Mouse (Mus musculus): ENCODE data around the gene Tanc1. TPM values are rescaled to one million over a fixed set of nuclear protein-coding genes. Genes with fewer than 3 reads are reported as not detected.

The Tanc1 gene
- polyA plus RNA-seq, 1 experiment from 2014 or later, result 5.5 TPM

DNA sequence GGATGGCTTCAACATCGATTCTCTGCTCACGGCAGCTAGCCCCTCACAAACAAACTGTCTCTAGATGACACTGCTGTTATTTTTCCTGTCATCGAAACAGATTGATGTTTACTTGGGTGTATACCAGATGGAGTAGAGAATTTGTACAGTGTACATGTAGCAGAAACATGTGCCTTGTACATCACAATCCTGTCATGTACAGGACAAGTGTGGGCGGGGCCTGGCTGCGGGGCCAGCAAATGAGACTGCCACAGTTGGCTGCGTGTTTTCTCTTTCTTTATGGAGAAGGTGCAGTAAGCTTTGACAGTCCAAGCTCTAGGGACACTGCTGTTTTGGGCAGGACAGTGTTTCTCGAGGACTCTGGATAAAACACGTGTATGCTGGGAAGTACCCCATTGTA lies 127.2 kb downstream of the Tanc1 start:
- no peak for ATAC-seq
- H3K4me1 ChIP-seq (replicated peaks), result peaks cover 11% of the 10 kb centered on the region
- no peak overlapping the region for H3K4me2 ChIP-seq (replicated peaks)
- H3K9me3 ChIP-seq, result no peaks in the 10 kb centered on the region
- H3K9ac ChIP-seq (replicated peaks), result no peak overlapping the region
- H3K4me3 ChIP-seq (replicated peaks), result no peak overlapping the region
- 93% methylated on average over 8 of the region's 8 CpGs for WGBS
- H3K27me3 ChIP-seq, result no peaks in the 10 kb centered on the region
- no peaks in the 10 kb centered on the region for H3K36me3 ChIP-seq
- no peak overlapping the region for H3K27ac ChIP-seq

DNA sequence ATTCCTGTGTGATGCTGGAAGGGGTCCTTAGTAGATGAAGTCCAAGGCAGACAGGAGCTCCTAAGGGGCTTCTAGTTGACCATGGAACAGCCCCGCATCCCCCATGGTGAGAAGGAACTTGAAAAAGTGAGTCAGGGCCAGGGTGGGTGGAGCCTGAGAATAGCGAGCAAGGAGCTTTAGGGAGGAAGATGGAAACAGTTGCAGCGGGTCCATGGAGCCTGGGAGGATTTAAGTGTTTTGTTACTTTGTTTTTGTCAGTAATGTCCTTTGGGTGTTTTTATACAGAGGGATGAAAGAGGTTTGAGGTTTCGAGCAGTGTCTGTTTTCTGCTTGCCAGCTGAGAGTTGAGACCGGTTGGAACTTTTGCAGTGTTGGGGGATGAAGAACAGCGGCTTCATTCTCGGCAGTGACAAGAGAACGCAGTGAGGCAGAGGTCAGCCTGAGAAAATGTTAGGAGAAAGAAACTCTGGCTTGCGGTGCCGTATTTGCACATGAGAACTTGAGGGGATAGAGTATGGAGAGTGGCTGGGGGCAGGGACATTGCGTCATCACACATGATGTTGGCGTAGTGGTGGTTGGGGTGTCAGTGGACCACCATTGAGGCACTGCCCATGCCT lies 130.8 kb downstream of the Tanc1 start:
- WGBS, result 81% methylated on average over 12 of the region's 12 CpGs
- Histone ChIP-seq H3K9ac (replicated peaks) (no peak overlapping the region), H3K27me3 (no peaks in the 10 kb centered on the region), H3K4me1 (replicated peaks) (no peaks in the 10 kb centered on the region), H3K4me3 (replicated peaks) (no peak overlapping the region), H3K36me3 (no peaks in the 10 kb centered on the region), H3K9me3 (no peaks in the 10 kb centered on the region), H3K4me2 (replicated peaks) (no peak overlapping the region), H3K27ac (no peak overlapping the region)
- no peak for ATAC-seq

DNA sequence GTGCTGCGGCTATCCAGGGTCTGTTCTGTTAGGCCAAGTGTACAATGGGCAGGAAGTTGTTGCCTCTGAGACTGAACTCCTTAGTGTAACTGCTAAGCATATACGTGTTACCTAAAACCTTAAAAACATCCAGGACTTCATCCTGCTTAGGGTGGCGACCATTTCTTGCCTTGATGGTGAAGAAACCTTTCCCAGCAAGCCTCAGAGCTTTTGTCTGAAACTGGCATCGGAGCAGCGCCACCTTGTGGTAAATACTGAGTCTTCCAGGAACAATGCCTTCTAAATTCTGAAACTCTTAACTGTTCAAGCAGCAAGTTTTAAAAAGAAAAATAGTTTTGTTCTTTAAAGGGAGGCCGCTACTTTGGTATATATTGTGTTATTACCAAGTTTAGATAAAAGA lies 133.6 kb downstream of the Tanc1 start:
- Histone ChIP-seq H3K4me2 (replicated peaks) (no peak overlapping the region), H3K4me3 (replicated peaks) (no peak overlapping the region), H3K9me3 (no peaks in the 10 kb centered on the region), H3K9ac (replicated peaks) (no peak overlapping the region), H3K36me3 (no peaks in the 10 kb centered on the region), H3K27ac (no peak overlapping the region), H3K4me1 (replicated peaks) (no peaks in the 10 kb centered on the region), H3K27me3 (no peaks in the 10 kb centered on the region)
- 0 out of 2 replicates have a peak, but pooled peaks have one; percentile 17 for ATAC-seq
- 34% methylated on average over 6 of the region's 6 CpGs for WGBS

DNA sequence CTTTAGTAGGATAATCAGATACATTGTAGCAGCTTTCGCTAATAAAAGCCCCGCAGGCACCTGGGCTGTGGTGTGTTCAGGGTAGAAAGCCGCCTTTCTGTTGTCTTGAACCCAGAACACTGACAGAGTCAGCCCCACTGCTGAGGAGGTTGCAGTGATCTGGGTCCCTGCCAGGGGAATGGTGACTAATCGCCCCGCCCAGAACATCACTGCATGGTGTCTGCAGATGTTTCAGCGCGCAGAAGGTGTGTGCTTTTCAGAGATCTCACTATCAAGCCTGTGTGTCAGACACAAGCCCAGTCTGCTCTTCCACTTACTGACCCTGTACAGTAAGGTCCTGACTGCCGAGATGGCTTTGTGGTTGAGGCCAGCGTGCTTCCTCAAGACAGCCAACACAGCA lies 134.2 kb downstream of the Tanc1 start:
- 88% methylated on average over 9 of the region's 9 CpGs for WGBS
- ATAC-seq, result 0 out of 2 replicates have a peak, but pooled peaks have one; percentile 29
- H3K4me1 ChIP-seq (replicated peaks), result no peaks in the 10 kb centered on the region
- no peak overlapping the region for H3K4me2 ChIP-seq (replicated peaks)
- no peaks in the 10 kb centered on the region for H3K9me3 ChIP-seq
- no peak overlapping the region for H3K27ac ChIP-seq
- H3K9ac ChIP-seq (replicated peaks), result no peak overlapping the region
- H3K36me3 ChIP-seq, result no peaks in the 10 kb centered on the region
- H3K4me3 ChIP-seq (replicated peaks), result no peak overlapping the region
- no peaks in the 10 kb centered on the region for H3K27me3 ChIP-seq

DNA sequence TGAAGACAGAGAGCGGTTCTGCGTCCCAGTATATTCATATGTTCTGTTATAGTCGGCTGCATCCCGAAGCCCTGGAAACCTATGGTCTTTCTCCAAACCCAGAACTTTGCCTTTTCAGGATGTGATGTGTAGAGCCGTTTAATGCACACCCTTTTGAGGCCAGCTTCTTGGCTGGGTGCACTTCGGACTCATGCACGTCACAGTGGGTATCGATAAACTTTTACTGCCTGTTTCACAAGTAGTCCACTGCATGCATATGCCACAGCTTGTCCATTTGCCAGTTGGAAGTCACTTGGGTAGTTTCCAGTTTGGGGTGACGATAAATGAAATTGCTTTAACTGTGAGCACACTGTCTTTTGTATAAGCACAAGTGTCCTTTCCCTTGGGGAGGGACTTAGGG lies 135.9 kb downstream of the Tanc1 start:
- Histone ChIP-seq H3K4me1 (replicated peaks) (no peaks in the 10 kb centered on the region), H3K4me2 (replicated peaks) (no peak overlapping the region), H3K9ac (replicated peaks) (no peak overlapping the region), H3K27me3 (no peaks in the 10 kb centered on the region), H3K27ac (no peak overlapping the region), H3K4me3 (replicated peaks) (no peak overlapping the region), H3K9me3 (no peaks in the 10 kb centered on the region), H3K36me3 (no peaks in the 10 kb centered on the region)
- 94% methylated on average over 9 of the region's 9 CpGs for WGBS
- no peak for ATAC-seq

DNA sequence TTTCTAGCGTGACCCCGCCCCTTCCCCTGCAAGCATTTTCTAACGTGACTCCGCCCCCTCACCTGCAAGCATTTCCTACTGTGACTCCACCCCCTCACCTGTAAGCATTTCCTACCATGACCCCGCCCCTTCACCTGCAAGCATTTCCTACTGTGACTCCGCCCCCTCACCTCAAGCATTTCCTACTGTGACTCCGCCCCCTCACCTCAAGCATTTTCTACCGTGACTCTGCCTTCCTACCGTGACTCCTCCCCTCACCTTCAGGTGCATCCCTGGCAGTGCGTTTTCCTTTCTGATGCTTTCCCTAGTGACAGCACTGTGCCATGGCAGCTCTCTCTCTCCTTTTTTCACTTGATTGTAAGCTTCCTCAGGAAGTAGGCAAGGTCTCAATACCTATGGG lies 137.5 kb downstream of the Tanc1 start:
- H3K4me3 ChIP-seq (replicated peaks), result no peak overlapping the region
- no peak for ATAC-seq
- H3K9me3 ChIP-seq, result no peaks in the 10 kb centered on the region
- no peaks in the 10 kb centered on the region for H3K36me3 ChIP-seq
- WGBS, result 33% methylated on average over 10 of the region's 10 CpGs
- no peak overlapping the region for H3K9ac ChIP-seq (replicated peaks)
- H3K4me1 ChIP-seq (replicated peaks), result no peaks in the 10 kb centered on the region
- H3K27ac ChIP-seq, result no peak overlapping the region
- H3K4me2 ChIP-seq (replicated peaks), result no peak overlapping the region
- no peaks in the 10 kb centered on the region for H3K27me3 ChIP-seq

DNA sequence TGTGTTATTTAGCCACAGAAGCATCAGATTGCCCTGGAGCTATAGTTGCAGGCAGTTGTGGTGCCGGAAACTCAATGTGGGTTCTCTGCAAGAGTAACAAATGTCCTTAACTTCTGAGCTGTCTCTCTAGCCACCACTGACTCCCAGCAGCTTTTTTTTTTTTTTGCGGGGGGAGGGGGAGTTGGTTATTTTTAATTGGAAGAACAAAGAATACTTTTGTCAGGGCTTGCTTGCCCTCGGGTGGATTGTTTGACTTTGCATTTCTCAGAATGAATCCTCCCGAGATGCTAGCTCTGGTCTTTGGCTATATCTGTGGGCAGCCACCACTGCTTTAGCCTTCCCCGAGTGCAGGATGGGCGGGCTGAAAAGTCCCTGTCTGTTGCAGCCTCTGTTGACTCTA lies 139.3 kb downstream of the Tanc1 start:
- no peaks in the 10 kb centered on the region for H3K9me3 ChIP-seq
- H3K4me2 ChIP-seq (replicated peaks), result no peak overlapping the region
- ATAC-seq, result no peak
- H3K9ac ChIP-seq (replicated peaks), result no peak overlapping the region
- no peaks in the 10 kb centered on the region for H3K4me1 ChIP-seq (replicated peaks)
- no peak overlapping the region for H3K27ac ChIP-seq
- no peaks in the 10 kb centered on the region for H3K36me3 ChIP-seq
- WGBS, result 81% methylated on average over 6 of the region's 6 CpGs
- no peaks in the 10 kb centered on the region for H3K27me3 ChIP-seq
- no peak overlapping the region for H3K4me3 ChIP-seq (replicated peaks)

DNA sequence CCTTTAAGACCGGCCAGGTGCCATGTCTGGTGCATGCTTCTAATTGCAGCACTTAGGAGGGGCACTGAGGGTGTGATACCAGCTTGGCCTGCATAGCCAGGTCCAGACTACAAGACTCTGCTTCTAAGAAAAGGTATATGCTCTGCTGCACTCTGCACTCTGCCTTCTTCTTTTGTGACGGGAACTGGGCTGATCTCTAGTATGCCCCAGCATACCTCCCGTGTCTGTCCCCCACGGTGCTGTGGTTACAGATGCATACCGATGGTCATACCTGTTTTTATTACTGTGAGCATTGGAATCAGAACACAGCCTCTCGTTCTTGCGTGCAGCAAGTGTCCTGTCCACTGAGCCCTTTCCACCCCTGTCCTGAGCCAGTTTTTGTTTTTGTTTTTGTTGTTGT lies 140.3 kb downstream of the Tanc1 start:
- H3K27me3 ChIP-seq, result no peaks in the 10 kb centered on the region
- H3K4me1 ChIP-seq (replicated peaks), result no peaks in the 10 kb centered on the region
- no peak overlapping the region for H3K4me3 ChIP-seq (replicated peaks)
- no peak overlapping the region for H3K9ac ChIP-seq (replicated peaks)
- no peak overlapping the region for H3K27ac ChIP-seq
- no peaks in the 10 kb centered on the region for H3K36me3 ChIP-seq
- H3K4me2 ChIP-seq (replicated peaks), result no peak overlapping the region
- no peak for ATAC-seq
- WGBS, result 85% methylated on average over 7 of the region's 7 CpGs
- H3K9me3 ChIP-seq, result no peaks in the 10 kb centered on the region

DNA sequence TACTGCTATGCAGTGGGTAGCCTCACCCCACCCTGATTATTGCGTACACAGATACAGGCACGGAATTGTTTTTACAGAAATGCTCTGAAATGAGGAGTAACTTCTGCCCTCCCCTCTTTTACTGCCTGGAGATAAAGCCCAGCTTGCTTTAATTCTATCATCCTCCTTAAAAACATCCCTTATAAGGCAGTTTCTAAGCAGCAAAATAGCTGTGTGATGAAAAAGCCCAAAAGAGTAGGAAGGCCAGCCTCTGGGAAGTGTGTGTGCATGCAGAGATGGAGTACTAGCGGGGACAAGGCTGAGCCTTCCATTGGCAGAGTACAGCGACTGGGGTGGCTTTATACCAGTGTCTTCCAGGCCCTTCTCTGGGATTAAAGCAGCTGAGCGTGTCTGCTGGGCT lies 140.9 kb downstream of the Tanc1 start:
- no peaks in the 10 kb centered on the region for H3K36me3 ChIP-seq
- H3K4me2 ChIP-seq (replicated peaks), result no peak overlapping the region
- no peak overlapping the region for H3K27ac ChIP-seq
- no peaks in the 10 kb centered on the region for H3K4me1 ChIP-seq (replicated peaks)
- H3K4me3 ChIP-seq (replicated peaks), result no peak overlapping the region
- no peaks in the 10 kb centered on the region for H3K9me3 ChIP-seq
- 87% methylated on average over 5 of the region's 5 CpGs for WGBS
- no peak overlapping the region for H3K9ac ChIP-seq (replicated peaks)
- no peak for ATAC-seq
- H3K27me3 ChIP-seq, result no peaks in the 10 kb centered on the region

DNA sequence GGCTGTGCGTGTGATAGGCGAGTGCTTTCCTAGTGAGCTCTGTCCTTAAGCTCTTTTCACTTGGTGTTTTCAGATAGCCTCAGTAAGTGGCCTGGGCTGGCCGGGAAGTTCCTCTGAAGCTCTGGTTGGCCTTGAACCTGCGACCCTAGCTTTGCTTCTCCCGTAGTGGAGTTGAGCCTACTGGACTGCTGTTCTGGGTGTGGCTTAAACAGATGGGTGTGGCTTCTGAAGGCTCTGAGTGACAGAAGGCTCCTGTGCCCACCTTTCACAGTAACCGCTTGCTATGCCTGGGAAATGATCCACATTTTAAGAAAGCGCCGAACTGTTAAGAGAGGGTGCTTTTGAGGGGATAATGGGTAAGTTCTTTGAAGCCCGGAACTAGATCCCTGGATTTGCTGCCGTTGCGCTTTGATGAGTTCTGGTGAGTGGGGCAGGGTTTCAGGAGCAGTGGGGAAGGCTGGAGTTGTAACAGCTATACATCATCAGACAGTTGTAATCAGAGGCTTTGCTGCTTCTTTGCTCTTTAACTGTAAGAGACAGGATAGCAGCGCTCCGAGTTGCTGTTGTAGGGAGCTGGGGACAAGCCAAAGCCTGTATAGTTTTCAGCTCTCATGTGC lies 144.4 kb downstream of the Tanc1 start:
- H3K9me3 ChIP-seq, result no peaks in the 10 kb centered on the region
- H3K4me2 ChIP-seq (replicated peaks), result no peak overlapping the region
- no peak overlapping the region for H3K9ac ChIP-seq (replicated peaks)
- WGBS, result 66% methylated on average over 13 of the region's 13 CpGs
- H3K36me3 ChIP-seq, result no peaks in the 10 kb centered on the region
- no peak for ATAC-seq
- no peak overlapping the region for H3K4me3 ChIP-seq (replicated peaks)
- H3K27me3 ChIP-seq, result no peaks in the 10 kb centered on the region
- H3K27ac ChIP-seq, result no peak overlapping the region
- H3K4me1 ChIP-seq (replicated peaks), result no peaks in the 10 kb centered on the region

DNA sequence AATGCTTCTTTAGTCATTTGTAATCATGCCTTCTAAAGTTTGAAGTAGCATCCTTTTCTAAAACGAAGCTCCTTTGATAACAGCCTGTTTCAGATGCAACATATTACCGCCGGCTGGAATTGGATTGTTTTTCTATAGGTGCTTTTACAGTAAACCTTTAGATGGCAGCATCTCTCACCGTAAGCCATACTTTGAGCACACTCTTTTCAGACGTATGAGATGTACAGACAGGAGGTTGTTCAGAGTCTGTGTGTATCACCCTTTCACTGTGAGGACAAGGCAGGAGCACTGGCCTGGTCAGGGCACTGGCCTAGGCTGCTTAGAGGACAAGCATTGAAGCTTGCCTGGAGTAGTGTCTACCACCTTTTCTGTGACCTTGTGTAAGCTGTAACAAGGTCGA lies 145.2 kb downstream of the Tanc1 start:
- Histone ChIP-seq H3K9ac (replicated peaks) (no peak overlapping the region), H3K9me3 (no peaks in the 10 kb centered on the region), H3K4me1 (replicated peaks) (no peaks in the 10 kb centered on the region), H3K27me3 (no peaks in the 10 kb centered on the region), H3K36me3 (no peaks in the 10 kb centered on the region), H3K4me3 (replicated peaks) (no peak overlapping the region), H3K27ac (no peak overlapping the region), H3K4me2 (replicated peaks) (no peak overlapping the region)
- WGBS, result 68% methylated on average over 6 of the region's 6 CpGs
- peak; percentile 63; the same call in 1 of the 2 replicates for ATAC-seq

DNA sequence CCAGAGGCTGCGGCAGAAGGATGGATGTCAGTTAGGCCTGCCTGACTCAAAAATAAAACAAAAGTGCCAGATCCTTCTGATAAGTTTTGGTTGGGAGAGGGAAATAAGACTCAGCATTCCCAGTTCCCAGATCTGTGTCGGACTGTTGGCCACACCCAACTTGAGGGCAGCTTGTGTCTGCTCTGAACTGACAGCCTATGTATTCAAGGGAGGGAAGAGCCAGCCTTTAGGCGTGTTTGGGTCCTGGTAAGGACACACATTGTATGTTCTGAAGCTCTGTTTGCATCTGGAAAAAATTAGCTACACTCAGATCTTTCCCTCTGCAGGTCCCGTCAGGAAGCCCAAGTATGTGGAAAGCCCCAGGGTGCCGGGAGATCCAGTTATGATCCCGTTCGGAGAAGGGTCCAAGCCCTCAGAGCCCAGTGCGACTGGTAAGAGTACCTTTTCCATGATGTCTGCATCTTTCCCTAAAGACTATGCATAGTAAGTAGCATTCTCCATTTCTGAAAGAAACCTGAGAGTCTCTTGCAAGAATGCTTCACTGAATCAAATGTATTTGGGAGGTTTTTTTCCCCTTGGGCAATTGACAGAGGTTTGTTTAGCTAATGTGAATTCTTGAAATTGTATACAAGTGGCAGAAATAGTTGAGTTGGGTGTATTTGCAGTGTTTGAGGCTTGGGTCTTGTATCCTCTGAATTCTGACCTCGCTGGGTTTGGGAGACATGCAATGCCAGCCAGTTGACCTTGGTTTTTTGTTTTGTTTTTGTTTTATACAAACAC lies 146.5 kb downstream of the Tanc1 start:
- ATAC-seq, result no peak
- H3K4me3 ChIP-seq (replicated peaks), result no peak overlapping the region
- no peaks in the 10 kb centered on the region for H3K36me3 ChIP-seq
- no peak overlapping the region for H3K27ac ChIP-seq
- H3K9ac ChIP-seq (replicated peaks), result no peak overlapping the region
- no peak overlapping the region for H3K4me2 ChIP-seq (replicated peaks)
- H3K9me3 ChIP-seq, result no peaks in the 10 kb centered on the region
- no peaks in the 10 kb centered on the region for H3K4me1 ChIP-seq (replicated peaks)
- WGBS, result 84% methylated on average over 9 of the region's 9 CpGs
- H3K27me3 ChIP-seq, result no peaks in the 10 kb centered on the region
